Mouse (Mus musculus): ENCODE results near the gene Arhgap22.

Arhgap22 gene

DNA sequence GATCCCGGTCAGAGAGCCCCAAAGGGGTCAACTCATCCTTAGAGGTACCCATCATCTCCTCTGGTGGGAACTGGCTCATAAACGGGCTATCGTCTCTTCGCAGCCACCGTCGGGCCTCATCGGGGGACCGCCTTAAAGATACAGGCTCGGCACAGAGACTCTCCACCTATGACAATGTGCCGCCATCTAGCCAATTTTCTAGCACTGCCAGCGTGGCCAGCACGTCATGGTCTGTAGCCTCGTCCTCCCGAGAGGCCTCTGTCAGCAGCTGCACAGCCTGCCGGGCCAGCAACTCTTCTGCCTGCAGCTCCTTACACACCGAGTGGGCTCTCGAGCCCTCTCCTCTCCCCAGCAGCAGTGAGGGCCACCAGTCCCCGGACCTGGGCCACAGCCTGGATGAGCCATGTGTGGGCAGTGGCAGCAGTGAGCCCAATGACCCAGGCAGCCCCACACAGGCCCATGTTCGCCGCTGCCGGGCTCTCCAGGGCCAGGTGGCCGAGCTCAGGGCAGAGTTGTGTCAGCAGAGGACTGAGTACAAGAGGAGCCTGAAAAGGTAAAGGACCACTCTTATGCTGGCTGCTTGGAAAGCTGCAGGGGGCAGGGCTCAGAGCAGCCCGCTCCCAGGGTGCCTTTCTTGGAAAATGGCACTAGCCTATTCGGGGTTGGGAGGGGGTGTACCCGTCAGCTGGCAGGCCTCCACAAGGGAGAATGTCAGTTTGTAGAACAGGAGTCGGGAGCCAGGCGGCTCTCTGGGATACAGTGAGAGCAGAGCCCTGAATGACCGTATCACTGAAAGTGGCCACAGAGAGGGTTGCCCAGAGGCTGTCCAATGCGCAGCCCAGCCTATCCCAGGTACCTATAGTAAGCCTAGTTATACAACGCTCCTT is 153.3 kb downstream of the Arhgap22 start:
- no peak for DNase-seq (ENCODE audit: low spot score in 2 of 2)

DNA sequence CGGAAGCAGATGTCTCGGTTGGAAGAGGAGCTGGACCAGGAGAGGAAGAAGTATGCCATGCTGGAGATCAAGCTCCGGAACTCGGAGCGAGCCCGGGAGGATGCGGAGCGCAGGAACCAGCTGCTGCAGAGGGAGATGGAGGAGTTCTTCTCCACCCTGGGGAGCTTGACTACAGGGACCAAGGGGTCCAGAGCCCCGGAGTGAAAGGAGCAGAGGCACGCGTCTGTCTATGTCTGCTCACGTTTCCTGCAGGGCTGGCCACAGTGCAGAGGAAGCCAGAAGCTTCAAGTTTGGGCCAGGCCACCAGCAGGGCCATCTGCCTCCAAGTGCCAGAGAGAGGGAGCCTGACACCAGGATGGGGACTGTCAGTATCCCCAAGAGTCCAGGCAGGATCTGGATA is 155.5 kb downstream of the Arhgap22 start:
- DNase-seq (ENCODE audit: low spot score in 2 of 2): no peak

DNA sequence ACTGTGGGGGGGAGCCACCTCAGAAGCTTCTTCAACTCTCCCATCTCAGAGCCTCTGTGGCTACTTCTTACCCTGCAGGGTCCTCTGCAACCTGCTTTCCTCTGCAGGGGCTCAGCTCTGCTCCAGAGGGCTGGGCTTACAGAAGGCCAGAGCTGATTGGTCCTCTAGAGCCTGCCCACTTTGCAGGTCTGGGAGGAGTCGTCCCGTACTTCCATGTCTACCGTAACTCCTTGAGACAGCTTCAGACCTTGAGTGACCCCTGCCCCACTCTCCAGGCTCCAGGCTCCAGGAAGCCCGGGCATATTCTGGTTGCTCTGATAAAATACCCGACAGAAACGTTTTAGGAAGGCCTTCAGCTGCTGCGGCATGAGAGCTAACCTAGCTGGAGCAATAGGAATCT is 156.2 kb downstream of the Arhgap22 start:
- DNase-seq (ENCODE audit: low spot score in 2 of 2): no peak

DNA sequence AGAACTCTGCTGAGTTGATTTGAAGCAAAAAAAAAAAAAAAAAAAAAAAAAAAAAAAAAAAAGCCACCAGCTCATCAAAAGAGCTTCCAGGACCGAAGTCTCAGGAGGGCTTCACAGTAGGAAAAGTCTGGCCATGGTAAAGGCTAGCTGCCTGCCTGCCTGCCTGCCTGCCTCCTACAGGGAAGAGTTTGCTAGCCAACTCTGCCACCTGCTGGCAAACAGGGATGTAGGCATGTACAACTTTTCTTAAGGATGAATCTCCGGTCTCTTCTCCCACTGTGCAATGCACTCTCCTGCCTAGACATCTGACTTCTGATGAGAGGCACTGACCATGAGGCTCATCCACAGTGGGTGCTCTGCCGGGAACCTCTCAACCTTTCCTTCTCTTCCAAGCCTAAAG is 157.4 kb downstream of the Arhgap22 start:
- DNase-seq (ENCODE audit: low spot score in 2 of 2): peak; percentile 30 to 46

DNA sequence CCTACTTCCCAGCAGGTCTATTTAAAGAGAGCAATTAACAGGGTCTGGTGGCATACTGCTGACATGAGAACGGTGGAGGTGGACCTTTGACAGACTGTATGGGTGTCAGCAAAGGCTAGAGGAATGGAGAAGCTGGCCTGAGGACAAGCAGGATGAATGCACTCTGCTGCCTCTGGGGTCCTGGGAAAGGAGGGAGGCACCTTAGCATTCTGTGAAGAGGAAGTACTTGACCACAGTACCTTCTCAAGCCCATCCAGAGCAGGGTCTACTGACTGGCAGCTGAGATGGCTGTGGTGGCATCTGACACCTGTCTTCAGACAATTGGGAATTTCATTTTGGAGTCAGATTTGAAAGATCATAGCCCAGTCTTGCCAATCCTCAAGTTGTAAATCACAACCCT is 159.4 kb downstream of the Arhgap22 start:
- no peak for DNase-seq (ENCODE audit: low spot score in 2 of 2)

DNA sequence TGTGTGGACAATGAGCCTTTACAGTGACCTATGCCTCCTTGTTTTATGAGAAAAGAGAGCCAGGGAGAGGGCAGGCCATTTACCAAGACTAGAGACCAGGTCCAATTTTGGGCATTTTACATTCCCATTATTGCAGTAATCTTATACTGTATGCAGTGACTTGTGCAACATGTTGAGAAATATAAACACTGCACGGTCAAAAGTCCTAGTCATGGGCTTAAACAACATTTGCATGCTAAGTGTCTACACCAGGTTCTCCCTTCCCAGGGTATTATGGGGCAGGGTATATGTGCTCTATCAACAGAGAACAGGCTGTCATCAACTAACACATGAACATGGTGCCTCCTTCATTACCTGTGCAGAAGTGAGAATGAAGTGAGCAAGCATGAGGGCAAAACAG is 160.3 kb downstream of the Arhgap22 start:
- no peak for DNase-seq (ENCODE audit: low spot score in 2 of 2)

DNA sequence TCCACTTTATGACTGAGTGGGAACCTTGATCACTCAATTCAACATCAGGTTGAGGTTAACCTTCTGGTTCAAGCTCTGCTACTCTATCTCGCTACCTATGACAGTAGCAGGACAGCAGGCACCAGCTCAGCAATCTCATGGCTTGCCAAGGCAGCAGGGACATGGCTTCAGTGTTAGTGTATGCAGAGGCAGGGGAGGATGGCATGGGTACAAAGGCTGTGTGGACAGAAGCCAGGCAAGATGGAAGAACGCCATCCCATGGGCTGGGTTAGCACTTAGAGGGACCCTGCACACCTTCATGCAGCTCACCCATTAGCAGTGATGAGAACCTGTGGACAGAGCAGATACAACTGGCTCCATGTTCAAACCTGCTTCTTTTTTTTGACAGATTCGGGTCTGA is 163.4 kb downstream of the Arhgap22 start:
- no peak for DNase-seq (ENCODE audit: low spot score in 2 of 2)

DNA sequence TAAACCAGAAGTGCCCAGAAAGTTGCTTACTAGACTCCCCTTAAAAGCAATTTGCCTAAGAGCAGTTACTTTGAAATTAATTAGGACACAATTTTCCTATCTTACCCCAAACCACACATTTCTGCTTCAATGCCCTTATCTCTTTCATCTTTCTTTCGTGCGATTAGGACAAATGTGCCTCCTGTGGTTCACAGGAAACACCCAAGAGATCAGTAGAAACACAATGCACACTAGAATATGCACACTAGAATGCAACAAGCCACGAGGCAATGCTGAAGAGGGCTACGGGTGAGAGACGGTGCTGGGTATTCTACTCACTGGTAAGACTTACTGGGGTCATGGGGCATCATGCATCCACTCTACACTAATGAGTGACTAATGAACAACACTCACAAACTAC is 164.9 kb downstream of the Arhgap22 start:
- no peak for DNase-seq (ENCODE audit: low spot score in 2 of 2)

DNA sequence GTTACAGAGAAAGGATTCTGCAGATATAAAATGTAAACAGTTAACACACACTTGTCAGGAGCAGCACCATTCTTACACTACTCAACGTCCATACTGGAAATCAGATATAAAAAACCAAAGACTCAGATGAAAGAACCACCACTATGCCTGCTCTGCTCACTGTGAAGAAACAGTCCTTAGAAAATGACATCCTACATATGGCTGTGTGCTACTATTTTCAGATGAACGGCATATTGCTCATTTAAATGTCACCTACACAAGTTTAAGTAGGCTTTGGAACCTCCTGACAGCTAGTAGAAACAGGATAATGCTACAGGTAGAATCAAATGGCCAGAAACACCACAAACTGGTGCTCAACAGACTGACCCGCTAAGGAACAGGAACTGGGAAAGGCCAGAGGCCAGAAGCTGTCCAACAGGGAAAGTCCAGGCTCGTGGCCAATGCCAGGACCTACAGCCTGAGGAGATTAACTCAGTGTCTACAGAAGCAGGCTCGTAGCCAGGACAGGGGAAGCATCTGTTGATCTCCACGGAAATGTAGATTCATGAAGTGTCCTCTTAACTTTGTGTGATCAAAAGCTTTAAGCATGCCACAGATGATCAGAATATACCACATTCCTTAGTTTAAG is 167.1 kb downstream of the Arhgap22 start:
- DNase-seq (ENCODE audit: low spot score in 2 of 2): no peak

DNA sequence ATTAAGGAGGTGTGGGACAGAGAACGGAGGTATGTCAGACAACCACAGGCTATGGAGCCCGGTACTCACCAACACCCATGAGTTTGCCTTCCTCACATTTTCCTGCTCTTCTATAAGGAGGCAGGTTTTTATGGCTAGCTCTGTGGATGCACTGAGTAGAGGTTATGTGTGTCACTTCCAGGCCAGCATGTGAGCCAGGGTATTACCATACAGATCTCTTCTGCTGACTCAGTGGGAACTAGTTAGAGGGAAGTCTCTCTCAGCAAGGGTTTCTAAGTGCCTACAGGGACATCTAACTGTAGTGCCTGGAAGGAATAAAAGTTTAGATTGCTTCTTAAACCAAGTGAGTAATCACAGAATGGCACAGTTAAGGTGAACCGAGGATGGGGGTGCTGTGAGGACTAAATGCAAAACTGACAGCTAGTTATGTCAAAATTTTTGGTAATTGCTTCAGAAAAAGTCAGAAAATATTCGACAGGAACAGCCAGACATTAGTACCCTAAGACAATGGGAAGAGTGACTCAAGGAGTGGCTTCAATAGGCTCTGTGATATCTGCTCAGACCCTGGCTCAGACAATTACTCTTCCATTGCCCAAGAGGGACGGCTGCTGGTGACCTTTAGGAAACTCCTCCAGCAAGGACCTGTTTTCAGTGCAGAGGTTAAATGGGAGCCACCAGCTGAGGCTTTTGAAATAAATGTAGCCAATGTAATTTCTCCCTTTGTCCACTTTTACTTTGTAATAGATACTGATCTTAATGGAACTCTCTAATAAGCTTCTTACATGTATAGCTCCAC is 184.4 kb downstream of the Arhgap22 start:
- no peak for DNase-seq (ENCODE audit: low spot score in 2 of 2)

DNA sequence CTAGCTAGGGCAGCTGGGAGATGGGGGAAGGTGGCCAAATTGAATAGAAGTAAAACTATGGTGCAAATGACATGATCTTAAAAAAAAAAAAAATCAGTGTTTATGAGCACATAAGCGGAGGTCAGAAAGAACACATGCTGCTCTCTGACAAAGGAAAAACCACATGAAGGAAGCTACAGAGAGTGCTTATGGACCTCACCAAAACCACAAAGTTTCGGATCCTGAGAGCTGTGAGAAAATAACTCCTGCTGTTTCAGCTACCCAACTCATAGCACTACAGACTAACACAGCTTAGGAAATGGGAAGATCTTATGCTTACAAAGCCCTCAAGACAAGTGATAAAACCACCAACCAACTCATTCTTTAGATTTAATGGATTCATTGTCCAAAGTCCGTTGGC is 186.2 kb downstream of the Arhgap22 start:
- no peak for DNase-seq (ENCODE audit: low spot score in 2 of 2)

DNA sequence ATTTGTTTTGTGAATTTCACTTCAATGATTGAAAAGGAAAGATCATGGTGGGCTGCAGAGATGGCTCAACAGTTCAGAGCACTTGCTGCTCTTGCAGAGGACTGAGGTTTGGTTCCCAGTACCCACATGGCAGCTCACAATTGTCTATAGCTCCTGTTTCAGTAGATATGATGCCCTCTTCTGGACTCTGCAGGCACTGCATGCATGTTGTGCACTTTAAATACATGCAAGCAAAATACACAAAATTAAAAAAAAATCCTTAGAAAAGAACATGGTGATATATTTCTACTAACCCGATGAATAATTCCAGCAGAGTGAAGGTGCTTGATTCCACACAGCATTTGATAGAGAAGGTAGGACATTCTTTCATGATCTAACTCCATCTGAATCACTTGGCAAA is 188.5 kb downstream of the Arhgap22 start:
- no peak for DNase-seq (ENCODE audit: low spot score in 2 of 2)

DNA sequence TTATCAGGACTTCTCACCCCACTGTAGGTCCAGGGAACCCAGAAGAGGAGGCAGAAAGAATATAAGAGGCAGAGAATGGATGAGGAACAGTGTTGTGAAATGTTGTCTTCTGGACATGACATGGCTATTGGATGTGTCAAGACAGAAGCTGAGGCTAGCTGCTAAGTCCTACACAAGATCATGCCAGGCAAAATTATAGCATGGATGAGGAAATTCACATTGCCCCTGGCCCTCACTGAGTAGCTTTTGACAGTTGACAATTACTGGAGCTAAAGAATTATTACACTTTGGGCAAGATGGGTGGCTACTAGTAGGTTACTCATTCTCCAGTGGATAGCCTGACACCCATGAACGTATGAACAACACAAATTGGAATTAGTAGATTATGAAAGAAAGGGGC is 201.9 kb downstream of the Arhgap22 start:
- no peak for DNase-seq (ENCODE audit: low spot score in 2 of 2)

DNA sequence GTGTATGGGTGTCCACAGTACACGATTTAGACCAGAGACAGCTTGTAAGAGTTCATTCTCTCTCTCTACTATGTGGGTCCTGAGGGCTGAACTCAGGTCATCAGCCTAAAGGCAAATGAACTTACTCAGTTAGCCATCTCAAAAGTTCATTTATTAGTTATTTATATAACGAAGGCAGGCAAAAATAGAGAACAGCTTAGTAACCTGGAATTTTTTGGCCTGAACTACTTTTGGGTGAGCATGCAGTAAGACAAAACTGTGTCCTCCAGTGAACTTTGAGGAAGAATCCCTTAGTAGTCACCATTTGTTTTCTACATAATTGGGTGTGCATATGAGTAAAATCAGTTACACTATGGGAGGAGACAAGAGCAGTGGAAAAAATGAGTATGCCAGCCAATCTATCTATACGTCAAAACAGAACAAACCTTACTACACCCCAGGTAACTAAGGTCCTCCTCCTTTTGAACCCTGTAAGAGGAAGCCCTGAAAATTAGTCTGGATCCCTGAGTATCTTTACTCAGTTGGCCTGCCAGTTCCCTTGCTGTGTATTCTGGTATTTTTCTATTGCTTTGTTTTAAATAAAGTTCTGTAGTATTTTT is 204.6 kb downstream of the Arhgap22 start:
- no peak for DNase-seq (ENCODE audit: low spot score in 2 of 2)

Measured in heart, adult 9 months (tissue).